Mouse (Mus musculus) fat pad, adult 2 months (tissue): ENCODE measurements around the gene Tlr4.

Source experiments
- DNase-seq: peaks from one replicate; pipeline ENCODE4 v3.0.0-alpha.2; 2011; ENCODE audit warnings: low read depth, low spot score; ENCODE audit errors: extremely low read depth

Gene Tlr4

GRCm38 (mm10) chr4:66894981-66895380, 67.6 kb downstream of the Tlr4 start:
- no peak for DNase-seq

GRCm38 (mm10) chr4:66900126-66900525, 72.7 kb downstream of the Tlr4 start:
- DNase-seq: no peak

GRCm38 (mm10) chr4:66901498-66901897, 74.1 kb downstream of the Tlr4 start:
- DNase-seq: no peak

GRCm38 (mm10) chr4:66908376-66908775, 81.0 kb downstream of the Tlr4 start:
- no peak for DNase-seq

GRCm38 (mm10) chr4:66919630-66920372, 92.4 kb downstream of the Tlr4 start:
- no peak for DNase-seq

GRCm38 (mm10) chr4:66923616-66924276, 96.4 kb downstream of the Tlr4 start:
- no peak for DNase-seq

- no peak for DNase-seq
These were observed 98.7 kb downstream of the Tlr4 start for GRCm38 (mm10) chr4:66926066-66926465.

- no peak for DNase-seq
These were observed 100.2 kb downstream of the Tlr4 start for GRCm38 (mm10) chr4:66927537-66928088.

- DNase-seq: no peak
These were observed 111.2 kb downstream of the Tlr4 start for GRCm38 (mm10) chr4:66938489-66939061.

- no peak for DNase-seq
These were observed 114.5 kb downstream of the Tlr4 start for GRCm38 (mm10) chr4:66941894-66942293.

GRCm38 (mm10) chr4:66943699-66944098, 116.3 kb downstream of the Tlr4 start:
- no peak for DNase-seq

- DNase-seq: no peak
These were observed 120.3 kb downstream of the Tlr4 start for GRCm38 (mm10) chr4:66947657-66948056.

GRCm38 (mm10) chr4:66974918-66975317, 147.5 kb downstream of the Tlr4 start:
- no peak for DNase-seq
